Mouse (Mus musculus) ES-Bruce4 (cell line): ENCODE measurements around the gene Gpat3. TPM values are rescaled to one million over a fixed set of nuclear protein-coding genes. Genes with fewer than 3 reads are reported as not detected.

Experiments
- H3K27ac ChIP-seq: 2 replicates; pipeline ENCODE4 v1.5.1; 2012; ENCODE audit warnings: low read length, inconsistent platforms; ENCODE audit not compliant: insufficient read depth
- H3K27me3 ChIP-seq: 2 replicates; pipeline ENCODE4 v1.6.1; 2012; ENCODE audit warnings: mild to moderate bottlenecking, low read length, inconsistent platforms; ENCODE audit not compliant: control insufficient read depth, poor library complexity, insufficient read depth, severe bottlenecking
- H3K36me3 ChIP-seq: 2 replicates; pipeline ENCODE4 v1.6.1; 2012; ENCODE audit warnings: inconsistent platforms, mild to moderate bottlenecking, low read length, moderate library complexity; ENCODE audit not compliant: control insufficient read depth, poor library complexity, insufficient read depth, severe bottlenecking
- H3K4me1 ChIP-seq: one replicate; pipeline ENCODE4 v1.8.1; 2011; ENCODE audit warnings: low read length; ENCODE audit not compliant: control insufficient read depth, insufficient read depth
- H3K4me3 ChIP-seq: 2 replicates; pipeline ENCODE4 v1.5.1; 2011; ENCODE audit warnings: low read depth, mild to moderate bottlenecking, low read length
- H3K9ac ChIP-seq: 2 replicates; pipeline ENCODE4 v1.6.1; 2012; ENCODE audit warnings: low read depth, mild to moderate bottlenecking, inconsistent platforms; ENCODE audit not compliant: poor library complexity, severe bottlenecking
- H3K9me3 ChIP-seq: replicated peaks from 2 replicates; pipeline ENCODE4 v1.6.1; 2012; ENCODE audit warnings: mild to moderate bottlenecking, low read length, inconsistent platforms; ENCODE audit not compliant: control insufficient read depth, poor library complexity, insufficient read depth, severe bottlenecking
- CTCF ChIP-seq: IDR thresholded peaks from one replicate; pipeline ENCODE4 v1.8.1; 2011; ENCODE audit warnings: low read depth, low read length
- EP300 ChIP-seq: IDR thresholded peaks from 2 replicates; pipeline ENCODE4 v1.6.1; 2011; ENCODE audit warnings: low read depth, low read length; ENCODE audit not compliant: insufficient read depth
- POLR2A ChIP-seq: IDR thresholded peaks from one replicate; pipeline ENCODE4 v1.8.1; 2011; ENCODE audit warnings: low read length; ENCODE audit not compliant: insufficient read depth
- polyA plus RNA-seq: library from polyadenylated mRNA; stranded (reverse); fragments of >200 nt; gene quantifications from 2 replicates; pipeline ENCODE4 v1.2.4, GENCODE M21; 2011; ENCODE audit warnings: low read depth; ENCODE audit not compliant: missing spikeins, insufficient read depth, insufficient read length

The Gpat3 gene
- polyA plus RNA-seq, 1 experiment = 8.2 TPM

- Histone ChIP-seq H3K27me3 (no peaks in the 10 kb centered on the region), H3K4me1 (no peaks in the 10 kb centered on the region), H3K9ac (no peak overlapping the region), H3K36me3 (no peaks in the 10 kb centered on the region), H3K4me3 (no peak overlapping the region), H3K27ac (no peak overlapping the region), H3K9me3 (no peaks in the 10 kb centered on the region)
- TF ChIP-seq POLR2A (no peak), EP300 (no peak), CTCF (no peak)
Measured at GRCm38 (mm10) chr5:100833841-100834240, 11.7 kb upstream of the Gpat3 start.

- Histone ChIP-seq H3K4me1 (no peaks in the 10 kb centered on the region), H3K9ac (no peak overlapping the region), H3K9me3 (no peaks in the 10 kb centered on the region), H3K27ac (no peak overlapping the region), H3K27me3 (no peaks in the 10 kb centered on the region), H3K36me3 (no peaks in the 10 kb centered on the region), H3K4me3 (no peak overlapping the region)
- TF ChIP-seq EP300 = no peak
- no peak for TF ChIP-seq POLR2A
- no peak for TF ChIP-seq CTCF
Measured at GRCm38 (mm10) chr5:100835862-100836538, 9.5 kb upstream of the Gpat3 start.

GRCm38 (mm10) chr5:100837907-100838306 lies 7.6 kb upstream of the Gpat3 start:
- Histone ChIP-seq H3K27ac (no peak overlapping the region), H3K4me1 (no peaks in the 10 kb centered on the region), H3K27me3 (no peaks in the 10 kb centered on the region), H3K9me3 (no peaks in the 10 kb centered on the region; the same call in 1 of the 2 replicates), H3K36me3 (no peaks in the 10 kb centered on the region), H3K9ac (no peak overlapping the region), H3K4me3 (no peak overlapping the region)
- TF ChIP-seq EP300 (no peak), CTCF (no peak), POLR2A (no peak)

- Histone ChIP-seq H3K9ac (no peak overlapping the region), H3K27me3 (no peaks in the 10 kb centered on the region), H3K9me3 (no peaks in the 10 kb centered on the region; the same call in 1 of the 2 replicates), H3K4me3 (no peak overlapping the region), H3K36me3 (no peaks in the 10 kb centered on the region), H3K4me1 (no peaks in the 10 kb centered on the region), H3K27ac (no peak overlapping the region)
- no peak for TF ChIP-seq CTCF
- TF ChIP-seq POLR2A = no peak
- TF ChIP-seq EP300 = no peak
Measured at GRCm38 (mm10) chr5:100844485-100844884, 1.0 kb upstream of the Gpat3 start.

- peak overlapping the region; percentile 92 for H3K4me3 ChIP-seq
- no peaks in the 10 kb centered on the region for H3K4me1 ChIP-seq
- H3K27ac ChIP-seq = peak overlapping the region; percentile 21; the same call in 1 of the 2 replicates
- H3K9ac ChIP-seq = peak overlapping the region; percentile 52
- H3K36me3 ChIP-seq = no peaks in the 10 kb centered on the region
- H3K9me3 ChIP-seq = no peaks in the 10 kb centered on the region; the same call in 1 of the 2 replicates
- H3K27me3 ChIP-seq = no peaks in the 10 kb centered on the region
- TF ChIP-seq CTCF (no peak), EP300 (no peak), POLR2A (no peak)
Measured at GRCm38 (mm10) chr5:100845848-100846598, 510 bp downstream of the Gpat3 start.

GRCm38 (mm10) chr5:100846599-100846920 lies 1.0 kb downstream of the Gpat3 start:
- no peak for TF ChIP-seq EP300
- no peak for TF ChIP-seq POLR2A
- no peak overlapping the region for H3K27ac ChIP-seq
- H3K4me3 ChIP-seq = peak overlapping the region; percentile 75
- H3K9ac ChIP-seq = peak overlapping the region; percentile 52
- no peaks in the 10 kb centered on the region for H3K4me1 ChIP-seq
- no peaks in the 10 kb centered on the region; the same call in 1 of the 2 replicates for H3K9me3 ChIP-seq
- H3K36me3 ChIP-seq = no peaks in the 10 kb centered on the region
- H3K27me3 ChIP-seq = no peaks in the 10 kb centered on the region
